Mouse (Mus musculus) cerebellum, postnatal 25 days (tissue): ENCODE data around the gene Ntn5.
"Not testable (repeated sequence)": the region's sequence is repeated elsewhere in the genome, so short reads cannot be mapped to it uniquely, and the experiment has no call there.

ENCODE experiments used
- DNase-seq, 2 experiments: peaks; one replicate each; pipeline ENCODE4 v3.0.0; 2021; ENCODE audit warnings: mixed read lengths in 2 of 2

Ntn5 gene

GRCm38 (mm10) chr7:45660746-45661478, 22.9 kb upstream of the Ntn5 start:
- DNase-seq: peak in 1 of 2 experiments; percentile 50

- DNase-seq: not testable (repeated sequence)
Observed at GRCm38 (mm10) chr7:45661702-45662101, 22.1 kb upstream of the Ntn5 start.

GRCm38 (mm10) chr7:45665303-45666138, 18.3 kb upstream of the Ntn5 start:
- DNase-seq: no peak

- no peak for DNase-seq
Observed at GRCm38 (mm10) chr7:45666161-45666560, 17.7 kb upstream of the Ntn5 start, which contains the start of gene Fut2. Gene Fut2 (minus strand): TSS chr7:45666394.

GRCm38 (mm10) chr7:45667761-45668160, 16.1 kb upstream of the Ntn5 start:
- DNase-seq: no peak

GRCm38 (mm10) chr7:45668921-45669320, 14.9 kb upstream of the Ntn5 start:
- no peak for DNase-seq

- DNase-seq: no peak
Observed at GRCm38 (mm10) chr7:45677627-45678295, 6.1 kb upstream of the Ntn5 start.

GRCm38 (mm10) chr7:45678513-45678912, 5.3 kb upstream of the Ntn5 start:
- DNase-seq: no peak

- DNase-seq: peak in 1 of 2 experiments; percentile 46
Observed at GRCm38 (mm10) chr7:45679966-45680621, 3.7 kb upstream of the Ntn5 start.

GRCm38 (mm10) chr7:45681046-45681736, 2.6 kb upstream of the Ntn5 start:
- DNase-seq: peak; percentile 75 to 77

- peak; percentile 91 to 95 for DNase-seq
Observed at GRCm38 (mm10) chr7:45682144-45683126, 1.4 kb upstream of the Ntn5 start.

GRCm38 (mm10) chr7:45685811-45686210, 2.0 kb downstream of the Ntn5 start:
- no peak for DNase-seq

- no peak for DNase-seq
Observed at GRCm38 (mm10) chr7:45686841-45687240, 3.0 kb downstream of the Ntn5 start.

GRCm38 (mm10) chr7:45689099-45689498, 5.3 kb downstream of the Ntn5 start:
- DNase-seq: no peak

GRCm38 (mm10) chr7:45689800-45690199, 6.0 kb downstream of the Ntn5 start:
- no peak for DNase-seq

- no peak for DNase-seq
Observed at GRCm38 (mm10) chr7:45692364-45692763, 8.5 kb downstream of the Ntn5 start.

GRCm38 (mm10) chr7:45693921-45694591, 10.2 kb downstream of the Ntn5 start, which contains the start of gene Sec1:
Gene Sec1 (minus strand): TSS chr7:45694402.
- DNase-seq: peak in 1 of 2 experiments; percentile 20

GRCm38 (mm10) chr7:45695098-45695497, 11.3 kb downstream of the Ntn5 start:
- no peak for DNase-seq

GRCm38 (mm10) chr7:45697894-45698293, 14.1 kb downstream of the Ntn5 start:
- peak in 1 of 2 experiments; percentile 40 for DNase-seq

- DNase-seq: peak; percentile 71 to 77
Observed at GRCm38 (mm10) chr7:45699523-45700141, 15.8 kb downstream of the Ntn5 start, which contains the start of gene Car11. Gene Car11 (plus strand): TSS chr7:45699843.
